Mouse (Mus musculus): ENCODE measurements around the gene Pdlim7.
A peak's percentile ranks its signal among the peaks of the same experiment; 100 is the strongest.

DNA sequence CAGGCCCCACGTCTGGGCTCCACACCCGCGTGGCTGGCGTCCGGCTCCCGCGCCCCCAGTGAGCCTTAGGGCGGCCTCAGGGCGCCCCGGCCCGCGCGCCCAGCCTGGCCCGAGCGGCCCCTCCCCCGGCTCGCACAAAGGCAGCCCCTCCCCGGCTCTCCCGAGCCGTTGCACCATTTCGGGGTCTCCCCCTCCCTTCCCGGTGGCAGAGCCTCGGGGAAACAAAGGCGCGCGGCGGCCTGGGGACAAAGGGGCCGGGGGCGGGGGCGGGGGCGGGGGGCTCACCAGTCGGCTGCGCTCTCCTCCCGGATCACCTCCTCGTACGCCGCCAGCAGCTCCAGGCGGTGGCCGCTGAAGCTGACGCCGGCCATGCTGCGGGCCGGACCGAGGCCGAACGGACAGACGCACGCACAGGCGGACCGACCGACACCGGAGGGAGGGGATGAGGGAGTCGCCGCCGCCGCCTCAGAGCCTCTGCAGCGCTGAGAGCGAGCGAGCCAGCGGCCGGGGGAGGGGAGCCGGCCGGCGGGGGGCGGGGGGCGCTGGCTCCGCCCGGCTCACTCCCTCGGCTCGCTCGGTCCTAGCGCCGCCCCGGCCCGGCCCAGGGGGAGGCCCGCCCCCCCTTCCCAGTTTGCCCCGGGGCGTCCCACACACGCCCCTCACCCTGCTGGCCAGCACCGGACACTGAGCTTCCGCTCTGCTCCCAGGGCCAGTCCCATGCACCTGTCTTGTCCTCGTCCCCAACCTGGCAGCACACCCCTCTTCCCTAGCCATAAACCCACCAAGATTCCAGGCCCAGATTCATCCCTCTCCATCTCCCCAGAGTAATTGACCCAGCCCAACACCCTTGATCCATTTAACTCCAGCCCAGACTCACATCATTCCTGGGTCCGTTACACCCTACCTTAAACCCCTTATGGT is 25.6 kb downstream of the Pdlim7 start, which contains the start of gene Dbn1:
- TF ChIP-seq POLR2A (IDR thresholded peaks at IDR 0.05; ENCODE audit: insufficient read depth, low read length), result no peak
- TF ChIP-seq CTCF (IDR thresholded peaks at IDR 0.05; ENCODE audit: low read depth, low read length), result no peak
- 0 out of 2 replicates have a peak, but pooled peaks have one; percentile 29 for TF ChIP-seq EP300 (IDR thresholded peaks at IDR 0.05; ENCODE audit: insufficient read depth, low read depth, low read length)
